Mouse (Mus musculus): ENCODE data around the gene Elmo3. TPM values are rescaled to one million over a fixed set of nuclear protein-coding genes. Genes with fewer than 3 reads are reported as not detected.
A peak's percentile ranks its signal among the peaks of the same experiment; 100 is the strongest.

Gene Elmo3
- total RNA-seq, 2 experiments from 2014 or later = 1.2 to 2.0 TPM

GRCm38 (mm10) chr8:105325641-105326093 lies 20.3 kb downstream of the Elmo3 start:
- DNase-seq (ENCODE audit: low spot score in 2 of 2) = peak in 1 of 2 experiments; percentile 30

- peak; percentile 97 to 98 for DNase-seq (ENCODE audit: low spot score in 2 of 2)
These were observed 20.8 kb downstream of the Elmo3 start, which contains the start of the genes Lrrc29 and Tmem208 for GRCm38 (mm10) chr8:105326141-105326672. Lrrc29 (minus strand) TSS chr8:105326278. Tmem208 (plus strand) TSS chr8:105326354.

GRCm38 (mm10) chr8:105326968-105327367 lies 21.6 kb downstream of the Elmo3 start:
- no peak for DNase-seq (ENCODE audit: low spot score in 2 of 2)

GRCm38 (mm10) chr8:105330325-105330724 lies 24.9 kb downstream of the Elmo3 start:
- no peak for DNase-seq (ENCODE audit: low spot score in 2 of 2)

- DNase-seq (ENCODE audit: low spot score in 2 of 2) = no peak
These were observed 26.1 kb downstream of the Elmo3 start for GRCm38 (mm10) chr8:105331469-105331868.

- DNase-seq (ENCODE audit: low spot score in 2 of 2) = no peak
These were observed 26.5 kb downstream of the Elmo3 start for GRCm38 (mm10) chr8:105331931-105332330.

- no peak for DNase-seq (ENCODE audit: low spot score in 2 of 2)
These were observed 27.1 kb downstream of the Elmo3 start for GRCm38 (mm10) chr8:105332523-105332922.

GRCm38 (mm10) chr8:105336373-105337130 lies 31.2 kb downstream of the Elmo3 start:
- no peak for DNase-seq (ENCODE audit: low spot score in 2 of 2)

- DNase-seq (ENCODE audit: low spot score in 2 of 2) = no peak
These were observed 33.6 kb downstream of the Elmo3 start for GRCm38 (mm10) chr8:105338992-105339391.

GRCm38 (mm10) chr8:105339886-105340635 lies 34.7 kb downstream of the Elmo3 start:
- DNase-seq (ENCODE audit: low spot score in 2 of 2) = no peak

- no peak for DNase-seq (ENCODE audit: low spot score in 2 of 2)
These were observed 36.0 kb downstream of the Elmo3 start for GRCm38 (mm10) chr8:105341399-105341798.

- no peak for DNase-seq (ENCODE audit: low spot score in 2 of 2)
These were observed 37.4 kb downstream of the Elmo3 start for GRCm38 (mm10) chr8:105342768-105343167.

- no peak for DNase-seq (ENCODE audit: low spot score in 2 of 2)
These were observed 38.6 kb downstream of the Elmo3 start for GRCm38 (mm10) chr8:105343791-105344574.

GRCm38 (mm10) chr8:105345061-105345975 lies 39.9 kb downstream of the Elmo3 start:
- no peak for DNase-seq (ENCODE audit: low spot score in 2 of 2)

- no peak for DNase-seq (ENCODE audit: low spot score in 2 of 2)
These were observed 41.4 kb downstream of the Elmo3 start for GRCm38 (mm10) chr8:105346611-105347427.

GRCm38 (mm10) chr8:105347428-105348221 lies 42.2 kb downstream of the Elmo3 start, which contains the start of gene Fhod1:
Fhod1 (minus strand) TSS chr8:105347953.
- DNase-seq (ENCODE audit: low spot score in 2 of 2) = peak; percentile 69 to 83

- DNase-seq (ENCODE audit: low spot score in 2 of 2) = peak; percentile 45 to 68
These were observed 43.2 kb downstream of the Elmo3 start, which contains the start of gene Slc9a5 for GRCm38 (mm10) chr8:105348450-105349095. Slc9a5 (plus strand) TSS chr8:105348843.

Measured in layer of hippocampus, postnatal 10 days (tissue).